Mouse (Mus musculus) frontal cortex, postnatal 10 days (tissue): Measurements from ENCODE around the gene Cdh19.

Experiments
- DNase-seq, 2 experiments: peaks; one replicate each; pipeline ENCODE4 v3.0.0; 2022; ENCODE audit warnings: low spot score in 2 of 2, mixed read lengths in 1 of 2

The Cdh19 gene

GRCm38 (mm10) chr1:110977484-110977883 is at the start of gene Cdh19:
TSS of gene Cdh19 (minus strand) at chr1:110977584.
- DNase-seq, result no peak

GRCm38 (mm10) chr1:111020434-111021060 is 43.2 kb upstream of the Cdh19 start:
- no peak for DNase-seq

GRCm38 (mm10) chr1:111017640-111018039 is 40.3 kb upstream of the Cdh19 start:
- DNase-seq, result no peak

GRCm38 (mm10) chr1:110989824-110990223 is 12.4 kb upstream of the Cdh19 start:
- DNase-seq, result no peak

- no peak for DNase-seq
Measured at GRCm38 (mm10) chr1:110969201-110969600, 8.2 kb downstream of the Cdh19 start.

- no peak for DNase-seq
Measured at GRCm38 (mm10) chr1:110909752-110910151, 67.6 kb downstream of the Cdh19 start.

- DNase-seq, result no peak
Measured at GRCm38 (mm10) chr1:110909218-110909617, 68.2 kb downstream of the Cdh19 start.

GRCm38 (mm10) chr1:110904266-110904665 is 73.1 kb downstream of the Cdh19 start:
- no peak for DNase-seq
